Mouse (Mus musculus) retina, adult 2 months (tissue): Measurements from ENCODE around the gene Ap2b1.

Source experiments
- DNase-seq: peaks from one replicate; pipeline ENCODE4 v3.0.0-alpha.2; 2012; ENCODE audit warnings: low read depth, low spot score

Ap2b1 gene

GRCm38 (mm10) chr11:83397626-83398025, 98.8 kb downstream of the Ap2b1 start:
- DNase-seq = no peak

GRCm38 (mm10) chr11:83398724-83399123, 99.9 kb downstream of the Ap2b1 start:
- no peak for DNase-seq

GRCm38 (mm10) chr11:83403787-83404186, 105.0 kb downstream of the Ap2b1 start:
- DNase-seq = no peak

- DNase-seq = no peak
Observed at GRCm38 (mm10) chr11:83406391-83406790, 107.6 kb downstream of the Ap2b1 start.

GRCm38 (mm10) chr11:83408242-83408641, 109.4 kb downstream of the Ap2b1 start:
- no peak for DNase-seq

- no peak for DNase-seq
Observed at GRCm38 (mm10) chr11:83409087-83409754, 110.4 kb downstream of the Ap2b1 start, which contains the start of gene Rasl10b. Gene Rasl10b (plus strand): TSS chr11:83409137.

- no peak for DNase-seq
Observed at GRCm38 (mm10) chr11:83409792-83410291, 111.0 kb downstream of the Ap2b1 start.

GRCm38 (mm10) chr11:83410510-83410909, 111.7 kb downstream of the Ap2b1 start:
- DNase-seq = no peak

GRCm38 (mm10) chr11:83417080-83417479, 118.3 kb downstream of the Ap2b1 start:
- DNase-seq = no peak

GRCm38 (mm10) chr11:83417708-83418107, 118.9 kb downstream of the Ap2b1 start:
- DNase-seq = no peak

GRCm38 (mm10) chr11:83418566-83418965, 119.7 kb downstream of the Ap2b1 start:
- DNase-seq = no peak

- no peak for DNase-seq
Observed at GRCm38 (mm10) chr11:83420338-83420737, 121.5 kb downstream of the Ap2b1 start.

- no peak for DNase-seq
Observed at GRCm38 (mm10) chr11:83421305-83421704, 122.5 kb downstream of the Ap2b1 start.

- no peak for DNase-seq
Observed at GRCm38 (mm10) chr11:83424681-83425080, 125.9 kb downstream of the Ap2b1 start.

- DNase-seq = no peak
Observed at GRCm38 (mm10) chr11:83426964-83427363, 128.1 kb downstream of the Ap2b1 start.

- no peak for DNase-seq
Observed at GRCm38 (mm10) chr11:83429355-83429754, 130.5 kb downstream of the Ap2b1 start, which contains the start of gene Gas2l2. Gene Gas2l2 (minus strand): TSS chr11:83429455.

- no peak for DNase-seq
Observed at GRCm38 (mm10) chr11:83432533-83432932, 133.7 kb downstream of the Ap2b1 start.

- DNase-seq = no peak
Observed at GRCm38 (mm10) chr11:83437377-83437776, 138.6 kb downstream of the Ap2b1 start, which contains the start of gene 1700020L24Rik. Gene 1700020L24Rik (plus strand): TSS chr11:83437677.

- no peak for DNase-seq
Observed at GRCm38 (mm10) chr11:83439426-83440060, 140.7 kb downstream of the Ap2b1 start.

GRCm38 (mm10) chr11:83440081-83441064, 141.5 kb downstream of the Ap2b1 start:
- peak; percentile 85 for DNase-seq

GRCm38 (mm10) chr11:83441235-83441634, 142.4 kb downstream of the Ap2b1 start:
- DNase-seq = no peak
